Mouse (Mus musculus): ENCODE results near the gene Asb18.

DNA sequence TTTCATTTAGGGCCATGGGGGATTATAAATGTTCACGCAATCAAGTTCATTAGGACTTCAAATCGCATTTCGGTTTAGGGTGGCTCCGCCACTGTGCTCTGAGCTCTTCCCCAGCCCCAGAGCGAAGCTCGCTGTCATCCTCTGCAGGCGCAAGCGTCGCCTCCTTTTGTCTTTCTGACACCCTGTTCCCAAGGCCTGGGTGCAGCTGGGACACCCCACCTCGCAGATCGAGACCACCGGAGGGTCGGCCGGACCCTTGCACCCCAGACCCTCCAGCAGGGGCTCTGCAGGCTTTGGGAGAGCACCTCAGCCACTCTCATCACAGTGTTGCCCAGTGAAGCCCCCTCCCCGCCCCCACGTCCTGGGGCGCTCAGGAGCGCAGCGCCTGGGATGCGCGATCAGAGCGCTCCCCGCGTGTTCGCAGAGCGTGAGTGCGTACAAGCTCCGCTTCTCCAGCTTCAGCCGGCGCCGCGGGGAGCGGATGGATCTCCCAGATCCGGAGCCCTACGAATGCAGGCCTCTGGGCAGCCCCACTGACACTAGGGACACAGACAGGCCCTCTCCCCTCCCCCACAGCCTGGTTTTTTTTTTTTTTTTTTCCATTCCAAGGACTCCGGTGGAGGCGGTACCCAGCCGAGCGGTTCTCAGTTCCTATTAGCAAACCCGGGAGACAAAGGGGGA is 72.6 kb downstream of the Asb18 start:
- TF ChIP-seq CTCF (IDR thresholded peaks at IDR 0.05; ENCODE audit: borderline replicate concordance, control insufficient read depth, extremely low read depth, insufficient read depth, low read length, poor library complexity), result no peak
- no peak for TF ChIP-seq POLR2A (IDR thresholded peaks at IDR 0.05; ENCODE audit: control insufficient read depth, extremely low read depth, insufficient read depth, low read length, poor library complexity)
